Mouse (Mus musculus) skeletal muscle tissue, adult 2 months (tissue): ENCODE measurements at regions not wholly inside any gene's neighbourhood (a gene's known extent, or its start where the extent isn't known, plus 50 kb on each side); places are given as distances from the start of the nearest gene placed in this dataset.

ENCODE experiments used
- DNase-seq: peaks from one replicate; pipeline ENCODE4 v3.0.0-alpha.2; 2012; ENCODE audit warnings: low read depth, low spot score

DNA sequence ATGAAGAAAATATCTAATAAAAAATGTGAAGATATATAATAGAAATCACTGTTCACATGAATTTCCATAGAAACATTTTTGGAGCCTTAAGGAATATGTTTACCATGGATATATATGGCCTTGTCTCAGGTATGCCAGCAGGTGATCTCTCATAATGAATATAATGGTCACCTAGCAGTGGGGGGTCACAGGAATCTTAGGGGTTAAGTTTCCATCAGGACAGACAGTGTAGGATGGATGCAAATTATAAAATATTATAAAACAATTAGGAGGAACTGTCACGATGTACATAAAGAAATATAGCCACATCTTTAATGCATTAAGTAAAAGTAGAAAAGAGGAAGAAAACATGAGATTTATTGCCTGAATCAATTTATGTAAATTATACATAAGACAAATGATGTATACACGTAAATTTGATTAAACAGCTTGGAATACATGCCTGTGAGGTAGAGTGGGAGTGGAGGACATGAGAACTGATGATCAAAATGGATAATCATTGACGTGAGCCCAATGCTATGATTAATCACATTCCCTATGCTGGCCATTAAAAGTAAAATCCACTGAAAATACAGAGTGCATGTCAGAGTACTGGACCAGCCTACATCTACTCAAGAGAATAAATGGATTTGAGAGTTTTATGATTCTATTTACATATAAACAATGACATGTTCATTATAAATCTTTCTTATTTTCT lies 693.0 kb upstream of the Gpc5 start:
- no peak for DNase-seq

DNA sequence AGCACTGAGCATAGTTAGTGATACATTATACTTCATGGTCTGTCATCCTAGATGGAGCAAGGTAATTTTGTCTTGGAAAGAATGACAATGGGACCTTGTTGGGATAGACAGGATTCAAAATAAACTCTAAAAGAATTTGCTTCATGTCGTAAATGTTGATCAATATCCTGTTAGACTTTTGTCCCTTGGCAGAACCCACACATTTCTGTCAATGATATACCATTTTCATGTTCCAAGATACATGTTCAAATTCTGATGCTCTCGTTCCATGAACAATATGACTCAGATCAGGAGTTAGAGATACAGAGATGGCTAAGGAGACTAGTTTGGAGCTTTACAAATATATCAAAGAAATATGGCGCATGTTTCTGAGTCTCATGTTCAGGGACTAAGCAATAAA lies 673.2 kb upstream of the Gpc5 start:
- no peak for DNase-seq

DNA sequence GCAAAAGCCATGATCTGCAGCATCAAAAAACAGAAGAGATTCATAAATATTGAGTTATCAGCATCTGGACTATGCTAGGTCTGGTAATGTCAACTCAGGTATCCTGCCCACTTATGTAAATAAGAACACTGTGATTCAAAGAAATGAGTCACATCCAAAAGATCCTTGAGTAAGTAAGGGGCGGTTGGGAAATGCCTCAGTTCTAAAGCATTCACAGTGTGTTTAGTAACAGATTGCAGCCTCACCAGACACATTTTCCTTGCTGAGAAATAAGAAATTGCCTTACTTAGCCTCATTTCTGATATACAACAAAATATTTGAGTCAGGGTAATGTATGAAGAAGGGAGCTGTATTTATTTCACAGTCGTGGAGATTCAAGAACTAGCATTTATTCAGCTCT lies 666.5 kb upstream of the Gpc5 start:
- no peak for DNase-seq
